Mouse (Mus musculus): ENCODE results near the gene Chaf1a. TPM values are rescaled to one million over a fixed set of nuclear protein-coding genes. Genes with fewer than 3 reads are reported as not detected.
"Not testable (repeated sequence)": the region's sequence is repeated elsewhere in the genome, so short reads cannot be mapped to it uniquely, and the experiment has no call there.

The Chaf1a gene
- polyA plus RNA-seq, 1 experiment from 2014 or later: 5.0 TPM

DNA sequence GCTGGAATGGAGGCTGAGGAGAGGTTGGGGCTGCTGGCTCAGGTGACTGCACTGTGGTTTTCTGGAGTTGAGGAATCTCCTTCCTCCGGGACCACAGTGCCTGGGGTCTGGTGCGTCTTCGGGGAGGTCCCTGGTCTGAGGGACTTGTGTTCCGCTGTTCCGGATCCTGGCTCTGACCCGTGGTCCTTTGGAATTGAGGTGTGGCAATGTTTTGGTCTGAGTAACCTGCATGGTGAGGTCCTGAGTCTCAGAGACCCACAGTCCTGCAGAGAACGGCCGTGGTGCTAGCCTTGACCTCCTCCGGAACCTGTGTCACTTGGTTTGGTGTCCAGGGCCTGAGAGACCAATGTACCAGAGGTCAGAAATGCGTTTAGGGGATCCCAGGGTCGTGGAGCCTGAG is 39.7 kb downstream of the Chaf1a start:
- Histone ChIP-seq H3K4me1 (peaks cover 47% of the 10 kb centered on the region), H3K27ac (peak overlapping the region; percentile 80), H3K4me3 (peak overlapping the region; percentile 99), H3K36me3 (replicated peaks) (no peaks in the 10 kb centered on the region; the same call in 1 of the 2 replicates), H3K9ac (peak overlapping the region; percentile 94), H3K4me2 (peak overlapping the region; percentile 99), H3K9me3 (no peaks in the 10 kb centered on the region), H3K27me3 (replicated peaks) (no peaks in the 10 kb centered on the region)
- ATAC-seq (replicated peaks): no peak
- 3% methylated on average over 11 of the region's 11 CpGs for WGBS

DNA sequence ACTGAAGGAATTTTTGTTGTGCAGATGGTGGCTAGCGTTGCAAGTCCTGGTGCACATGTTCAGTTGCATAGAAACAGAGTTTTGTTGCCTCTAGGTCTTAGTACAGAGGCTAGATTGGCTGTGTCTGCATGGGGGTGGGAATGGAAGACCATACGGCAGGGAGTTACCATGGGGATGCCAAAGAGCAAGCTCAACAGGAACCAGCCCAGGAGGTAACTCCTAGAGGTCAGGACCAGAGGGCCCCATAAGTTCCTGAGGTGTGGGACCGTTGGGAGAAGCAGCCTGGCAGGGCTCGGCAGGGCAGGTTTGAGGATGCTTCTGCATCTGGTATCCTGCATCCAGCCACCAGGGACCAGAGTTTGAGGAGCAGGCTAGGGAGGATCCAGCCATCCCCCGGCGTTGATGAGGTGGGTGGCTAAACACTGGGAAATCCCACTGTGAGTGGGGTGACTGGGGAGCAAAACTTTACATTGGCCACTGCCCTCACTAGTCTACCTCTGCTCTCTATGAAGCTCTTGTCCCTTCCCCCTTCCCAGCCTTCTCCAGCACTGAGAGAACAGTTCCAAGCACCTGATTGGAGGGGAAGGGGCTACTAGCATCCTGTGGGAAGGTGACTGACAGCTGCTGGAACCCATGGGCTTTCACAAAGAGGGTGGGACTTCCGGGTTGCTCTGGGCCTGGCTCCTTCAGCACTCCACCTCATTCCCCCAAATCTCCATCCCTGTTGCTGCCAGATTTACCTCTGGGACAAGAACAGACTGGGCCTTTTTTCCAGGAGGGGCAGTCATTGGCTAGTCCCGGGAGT is 40.7 kb downstream of the Chaf1a start:
- Histone ChIP-seq H3K27ac (peak overlapping the region; percentile 65), H3K9me3 (no peaks in the 10 kb centered on the region), H3K27me3 (replicated peaks) (no peaks in the 10 kb centered on the region), H3K4me3 (peak overlapping the region; percentile 99), H3K4me1 (peaks cover 39% of the 10 kb centered on the region), H3K4me2 (peak overlapping the region; percentile 99), H3K36me3 (replicated peaks) (no peaks in the 10 kb centered on the region; the same call in 1 of the 2 replicates), H3K9ac (peak overlapping the region; percentile 94)
- peak; percentile 43 for ATAC-seq (replicated peaks)
- WGBS: 7% methylated on average over 8 of the region's 8 CpGs

DNA sequence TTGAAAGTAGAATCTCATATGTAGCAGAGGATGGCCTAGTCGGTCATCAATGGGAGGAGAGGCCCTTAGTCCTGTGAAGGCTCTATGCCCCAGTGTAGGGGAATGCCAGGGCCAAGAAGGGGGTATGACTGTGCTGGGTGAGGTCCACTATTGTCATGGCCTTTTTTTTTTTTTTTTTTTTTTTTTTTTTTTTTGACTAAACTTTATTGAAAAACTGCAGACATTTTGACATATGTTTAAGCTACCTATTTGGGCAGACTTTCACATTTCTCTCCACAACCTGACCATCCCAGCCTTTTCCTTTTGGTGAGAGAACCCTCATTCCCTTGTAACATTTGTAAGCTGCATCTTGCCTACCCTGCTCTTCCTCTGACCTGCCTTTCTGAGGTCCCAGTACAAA is 52.1 kb downstream of the Chaf1a start:
- no peaks in the 10 kb centered on the region for H3K4me1 ChIP-seq
- H3K36me3 ChIP-seq (replicated peaks): peaks cover 31% of the 10 kb centered on the region
- WGBS: 83% methylated on average over 1 of the region's 1 CpGs
- no peak overlapping the region for H3K4me3 ChIP-seq
- no peaks in the 10 kb centered on the region for H3K9me3 ChIP-seq
- no peak for ATAC-seq (replicated peaks)
- H3K4me2 ChIP-seq: no peak overlapping the region
- no peak overlapping the region for H3K27ac ChIP-seq
- no peak overlapping the region for H3K9ac ChIP-seq
- H3K27me3 ChIP-seq (replicated peaks): no peaks in the 10 kb centered on the region

DNA sequence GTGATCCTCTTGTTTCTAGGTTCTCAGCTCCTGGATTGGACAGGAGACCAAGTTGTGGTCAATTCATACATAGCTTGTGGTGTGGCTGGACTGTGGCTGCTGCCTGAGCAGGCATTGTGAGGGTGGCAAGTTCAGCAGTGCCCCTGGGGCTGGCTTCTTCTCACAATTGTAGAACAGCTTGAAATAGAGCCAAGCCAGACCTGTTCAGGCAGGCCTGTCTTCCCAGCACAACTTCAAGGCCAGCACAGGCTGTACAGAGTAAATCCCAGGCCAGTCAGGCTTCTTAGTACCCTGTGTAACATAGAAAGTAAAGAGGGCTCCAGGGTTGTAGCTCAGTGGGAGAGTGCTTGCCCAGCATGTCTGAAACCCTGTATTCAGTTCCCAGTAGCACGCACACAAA is 52.6 kb downstream of the Chaf1a start:
- peaks cover 35% of the 10 kb centered on the region for H3K36me3 ChIP-seq (replicated peaks)
- no peaks in the 10 kb centered on the region for H3K4me1 ChIP-seq
- H3K9me3 ChIP-seq: no peaks in the 10 kb centered on the region
- ATAC-seq (replicated peaks): no peak
- no peak overlapping the region for H3K4me2 ChIP-seq
- H3K9ac ChIP-seq: no peak overlapping the region
- no peaks in the 10 kb centered on the region for H3K27me3 ChIP-seq (replicated peaks)
- no peak overlapping the region for H3K27ac ChIP-seq
- WGBS: 89% methylated on average over 1 of the region's 1 CpGs
- H3K4me3 ChIP-seq: no peak overlapping the region

DNA sequence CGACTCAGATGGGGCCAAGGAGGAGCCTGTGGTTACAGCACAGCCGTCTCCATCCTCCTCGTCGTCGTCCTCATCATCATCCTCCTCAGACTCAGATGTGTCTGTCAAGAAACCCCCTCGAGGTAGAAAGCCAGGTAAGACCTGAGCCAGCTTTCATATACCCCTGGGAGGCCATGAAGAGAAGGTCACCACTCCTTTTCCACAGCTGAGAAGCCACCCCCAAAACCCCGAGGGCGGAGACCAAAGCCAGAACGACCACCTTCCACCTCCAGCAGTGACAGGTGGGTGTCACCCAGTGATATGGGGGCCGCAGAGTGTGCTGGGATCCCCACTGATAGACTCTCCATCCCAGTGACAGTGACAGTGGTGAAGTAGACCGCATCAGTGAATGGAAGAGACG is 56.6 kb downstream of the Chaf1a start:
- no peak for ATAC-seq (replicated peaks)

DNA sequence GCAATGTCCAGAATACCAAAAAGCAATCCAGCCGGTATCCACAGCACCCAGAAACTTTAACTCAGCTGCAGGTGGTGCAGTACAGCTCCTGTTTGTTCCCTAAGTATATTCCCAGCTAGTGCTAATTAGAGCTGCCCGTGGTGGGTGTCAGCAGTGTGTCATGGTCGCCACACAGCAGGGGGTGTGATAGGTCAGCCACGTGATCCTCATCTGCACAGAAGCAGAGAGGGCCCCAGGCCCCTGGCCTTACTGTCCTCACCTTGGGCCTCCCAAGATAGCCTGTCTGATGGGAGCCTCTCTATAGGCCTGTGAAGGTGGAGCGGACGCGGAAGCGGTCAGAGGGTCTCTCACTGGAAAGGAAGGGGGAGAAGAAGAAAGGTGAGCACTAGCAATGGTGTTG is 57.9 kb downstream of the Chaf1a start:
- no peak overlapping the region for H3K4me2 ChIP-seq
- no peaks in the 10 kb centered on the region for H3K9me3 ChIP-seq
- peaks cover 66% of the 10 kb centered on the region for H3K36me3 ChIP-seq (replicated peaks)
- no peak overlapping the region for H3K9ac ChIP-seq
- ATAC-seq (replicated peaks): no peak
- H3K27ac ChIP-seq: no peak overlapping the region
- 94% methylated on average over 8 of the region's 8 CpGs for WGBS
- no peaks in the 10 kb centered on the region for H3K4me1 ChIP-seq
- no peak overlapping the region for H3K4me3 ChIP-seq
- H3K27me3 ChIP-seq (replicated peaks): no peaks in the 10 kb centered on the region

More for the DNA sequence above, 56.6 kb downstream of the Chaf1a start:
- Histone ChIP-seq H3K27me3 (replicated peaks) (no peaks in the 10 kb centered on the region), H3K4me3 (no peak overlapping the region), H3K4me2 (no peak overlapping the region), H3K9me3 (no peaks in the 10 kb centered on the region), H3K36me3 (replicated peaks) (peaks cover 58% of the 10 kb centered on the region), H3K27ac (no peak overlapping the region), H3K9ac (no peak overlapping the region), H3K4me1 (no peaks in the 10 kb centered on the region)
- WGBS: 93% methylated on average over 12 of the region's 12 CpGs

DNA sequence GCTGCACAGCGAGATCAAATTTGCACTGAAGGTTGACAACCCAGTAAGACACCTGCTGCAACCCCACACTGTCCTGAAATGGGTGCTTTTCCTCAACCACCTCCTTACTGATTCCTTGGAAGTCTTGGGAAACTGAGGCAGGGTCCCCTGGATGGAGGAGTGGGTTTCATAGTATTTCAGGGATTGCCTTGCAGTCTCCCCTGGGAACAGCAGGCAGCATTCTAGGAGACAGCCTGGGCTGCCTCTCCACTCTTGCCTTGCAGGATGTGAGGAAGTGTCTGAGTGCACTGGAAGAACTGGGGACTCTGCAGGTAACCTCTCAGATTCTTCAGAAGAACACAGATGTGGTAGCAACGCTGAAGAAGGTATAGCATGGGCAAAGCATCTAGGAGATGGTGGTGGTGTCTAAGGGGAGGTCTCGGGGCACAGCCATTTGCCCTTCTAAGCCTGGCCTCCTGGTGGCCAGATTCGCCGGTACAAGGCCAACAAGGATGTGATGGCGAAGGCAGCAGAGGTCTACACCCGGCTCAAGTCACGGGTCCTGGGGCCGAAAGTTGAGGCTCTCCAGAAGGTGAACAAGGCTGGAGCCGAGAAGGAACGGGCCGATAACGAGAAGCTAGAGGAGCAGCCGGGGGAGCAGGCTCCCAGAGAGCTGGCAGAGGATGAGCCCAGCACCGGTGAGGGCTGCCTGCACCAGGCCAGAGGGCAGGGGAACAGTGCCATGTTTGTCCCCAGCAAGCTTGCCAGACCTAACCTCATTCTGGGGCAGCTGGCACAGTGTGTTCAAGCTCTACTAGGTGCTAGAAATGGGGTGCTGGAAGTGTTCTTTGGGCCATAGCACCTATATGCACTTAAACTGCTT is 58.7 kb downstream of the Chaf1a start:
- H3K4me1 ChIP-seq: no peaks in the 10 kb centered on the region
- H3K4me3 ChIP-seq: no peak overlapping the region
- H3K9me3 ChIP-seq: no peaks in the 10 kb centered on the region
- no peak for ATAC-seq (replicated peaks)
- H3K27ac ChIP-seq: no peak overlapping the region
- H3K4me2 ChIP-seq: no peak overlapping the region
- no peak overlapping the region for H3K9ac ChIP-seq
- peaks cover 62% of the 10 kb centered on the region for H3K36me3 ChIP-seq (replicated peaks)
- WGBS: 95% methylated on average over 15 of the region's 15 CpGs
- H3K27me3 ChIP-seq (replicated peaks): no peaks in the 10 kb centered on the region

DNA sequence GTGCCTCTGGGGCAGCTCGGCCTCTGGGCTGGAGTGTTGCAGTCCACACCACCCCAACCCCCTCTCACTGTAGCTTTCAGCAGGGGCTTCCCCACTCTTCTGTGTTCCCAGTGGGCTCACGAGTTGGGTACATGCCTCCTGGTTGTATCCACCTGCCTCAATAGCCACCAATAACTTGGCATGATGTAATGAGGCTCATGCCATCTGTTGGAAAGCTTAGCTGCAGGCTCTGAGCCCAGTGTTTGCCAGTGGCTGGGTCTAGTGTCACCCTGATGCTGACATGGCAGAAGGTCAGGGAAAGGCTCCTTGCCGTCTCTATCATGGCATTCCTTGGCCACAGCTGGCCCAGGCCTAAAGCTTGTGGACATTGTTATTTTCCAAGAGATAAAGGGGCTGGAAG is 60.6 kb downstream of the Chaf1a start:
- no peak overlapping the region for H3K4me2 ChIP-seq
- no peak overlapping the region for H3K4me3 ChIP-seq
- no peak overlapping the region for H3K9ac ChIP-seq
- H3K27ac ChIP-seq: no peak overlapping the region
- no peaks in the 10 kb centered on the region for H3K4me1 ChIP-seq
- H3K9me3 ChIP-seq: no peaks in the 10 kb centered on the region
- no peaks in the 10 kb centered on the region for H3K27me3 ChIP-seq (replicated peaks)
- WGBS: 90% methylated on average over 3 of the region's 3 CpGs
- ATAC-seq (replicated peaks): no peak
- H3K36me3 ChIP-seq (replicated peaks): peaks cover 58% of the 10 kb centered on the region

DNA sequence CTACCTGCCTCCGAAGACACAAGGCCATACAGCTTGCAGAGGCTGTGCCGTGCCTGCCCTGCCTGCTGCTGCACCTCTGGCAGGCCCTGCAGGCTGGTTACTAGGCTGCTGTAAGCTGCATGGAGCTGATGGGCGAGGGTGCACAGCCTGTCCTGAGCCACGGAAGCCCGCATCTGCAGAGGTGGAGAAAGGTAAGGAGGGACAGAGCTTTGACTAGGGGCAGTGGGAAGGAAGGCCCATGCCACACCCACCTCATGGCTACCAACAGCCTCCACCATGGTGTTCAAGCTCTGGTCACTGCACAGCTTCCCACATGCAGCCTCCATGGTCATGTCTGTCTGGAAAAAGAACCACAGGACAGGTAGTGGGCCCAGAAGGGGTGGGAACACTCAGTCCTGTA is 61.9 kb downstream of the Chaf1a start:
- ATAC-seq (replicated peaks): no peak
- no peaks in the 10 kb centered on the region for H3K4me1 ChIP-seq
- H3K36me3 ChIP-seq (replicated peaks): peaks cover 46% of the 10 kb centered on the region
- no peak overlapping the region for H3K27ac ChIP-seq
- H3K9me3 ChIP-seq: no peaks in the 10 kb centered on the region
- H3K27me3 ChIP-seq (replicated peaks): no peaks in the 10 kb centered on the region
- no peak overlapping the region for H3K4me2 ChIP-seq
- H3K9ac ChIP-seq: no peak overlapping the region
- no peak overlapping the region for H3K4me3 ChIP-seq
- 96% methylated on average over 5 of the region's 5 CpGs for WGBS

DNA sequence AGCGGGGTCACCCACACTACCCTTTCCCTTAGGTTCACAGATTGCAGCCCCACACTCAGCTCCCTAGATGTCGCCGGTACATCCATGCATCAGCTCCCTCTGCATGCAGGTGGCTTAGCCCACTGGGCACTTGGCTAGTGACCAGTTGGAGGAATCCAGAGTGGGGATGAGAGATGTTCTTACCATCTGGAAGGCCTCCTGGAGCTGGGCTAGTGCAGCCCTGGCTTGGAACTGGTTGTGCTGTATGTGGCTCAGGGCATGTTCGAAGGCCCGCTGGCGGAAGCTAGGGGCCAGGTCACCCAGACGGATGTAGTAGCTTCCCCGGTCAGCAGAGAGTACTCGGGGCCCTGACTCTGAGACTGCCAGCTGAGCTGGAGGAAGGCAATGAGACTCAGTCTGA is 62.7 kb downstream of the Chaf1a start:
- no peaks in the 10 kb centered on the region for H3K9me3 ChIP-seq
- no peak overlapping the region for H3K9ac ChIP-seq
- no peak for ATAC-seq (replicated peaks)
- H3K4me3 ChIP-seq: no peak overlapping the region
- WGBS: 97% methylated on average over 9 of the region's 9 CpGs
- H3K4me2 ChIP-seq: no peak overlapping the region
- peaks cover 39% of the 10 kb centered on the region for H3K36me3 ChIP-seq (replicated peaks)
- no peak overlapping the region for H3K27ac ChIP-seq
- H3K27me3 ChIP-seq (replicated peaks): no peaks in the 10 kb centered on the region
- H3K4me1 ChIP-seq: no peaks in the 10 kb centered on the region

DNA sequence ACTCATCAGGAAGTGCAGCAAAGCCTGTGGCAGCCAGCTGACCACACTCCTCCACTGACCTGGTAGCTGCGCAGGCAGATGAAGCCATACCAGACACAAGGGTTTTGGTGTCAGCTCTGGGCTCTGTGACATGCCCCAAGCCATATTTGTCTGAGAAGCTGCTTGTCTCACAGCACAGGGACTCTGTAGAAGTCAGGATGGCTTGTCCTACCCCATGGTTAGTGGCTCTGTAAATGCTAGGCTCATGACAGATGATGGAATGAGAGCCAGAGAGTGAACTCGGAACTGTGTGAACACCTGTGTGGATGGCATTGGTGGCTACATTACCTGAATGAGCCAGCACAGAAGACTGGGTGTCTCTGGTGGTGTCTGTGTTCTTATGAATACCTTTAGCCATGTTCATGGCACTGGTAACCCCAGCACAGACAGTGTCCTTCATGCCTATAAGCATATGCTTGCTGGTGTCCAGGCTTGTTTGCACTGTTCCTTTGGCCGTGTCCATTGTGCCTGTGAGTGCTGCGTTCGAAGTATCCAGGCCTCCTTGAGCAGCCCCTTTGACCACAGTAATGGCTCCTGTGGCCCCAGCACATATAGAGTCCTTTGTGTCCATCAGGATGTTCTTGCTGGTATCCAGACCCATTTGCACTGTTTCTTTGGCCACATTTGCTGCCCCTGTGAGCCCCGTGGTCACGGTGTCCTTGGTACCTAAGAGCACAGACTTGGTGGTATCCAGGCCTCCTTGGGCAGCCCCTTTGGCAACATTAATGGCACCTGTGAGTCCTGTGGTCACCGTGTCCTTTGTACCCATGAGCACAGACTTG is 63.4 kb downstream of the Chaf1a start:
- no peak for ATAC-seq (replicated peaks)
- Histone ChIP-seq H3K36me3 (replicated peaks) (peaks cover 31% of the 10 kb centered on the region), H3K27ac (no peak overlapping the region), H3K9me3 (no peaks in the 10 kb centered on the region), H3K4me3 (no peak overlapping the region), H3K4me2 (no peak overlapping the region), H3K4me1 (no peaks in the 10 kb centered on the region), H3K27me3 (replicated peaks) (no peaks in the 10 kb centered on the region), H3K9ac (no peak overlapping the region)
- WGBS: 95% methylated on average over 8 of the region's 8 CpGs

DNA sequence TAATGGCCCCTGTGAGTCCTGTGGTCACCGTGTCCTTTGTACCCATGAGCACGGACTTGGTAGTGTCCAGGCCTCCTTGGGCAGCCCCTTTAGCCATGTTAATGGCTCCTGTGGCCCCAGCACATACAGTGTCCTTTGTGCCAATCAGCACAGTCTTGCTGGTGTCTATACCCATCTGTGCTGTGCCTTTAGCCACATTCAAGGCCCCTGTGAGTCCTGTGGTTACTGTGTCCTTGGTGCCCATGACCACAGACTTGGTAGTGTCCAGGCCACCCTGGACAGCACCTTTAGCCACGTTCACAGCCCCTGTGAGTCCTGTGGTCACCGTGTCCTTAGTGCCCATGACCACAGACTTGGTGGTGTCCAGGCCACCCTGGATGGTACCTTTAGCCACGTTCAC is 64.6 kb downstream of the Chaf1a start:
- H3K9me3 ChIP-seq; H3K4me2 ChIP-seq; H3K27ac ChIP-seq; H3K4me1 ChIP-seq; ATAC-seq (replicated peaks); H3K4me3 ChIP-seq; H3K27me3 ChIP-seq (replicated peaks); H3K9ac ChIP-seq: not testable (repeated sequence)
- H3K36me3 ChIP-seq (replicated peaks): peaks cover 29% of the 10 kb centered on the region
- 98% methylated on average over 2 of the region's 5 CpGs for WGBS

Measured in midbrain, embryonic 15.5 days (tissue).